ENCODE assay signal across 27 mouse cellular contexts in the genomic region with DNA sequence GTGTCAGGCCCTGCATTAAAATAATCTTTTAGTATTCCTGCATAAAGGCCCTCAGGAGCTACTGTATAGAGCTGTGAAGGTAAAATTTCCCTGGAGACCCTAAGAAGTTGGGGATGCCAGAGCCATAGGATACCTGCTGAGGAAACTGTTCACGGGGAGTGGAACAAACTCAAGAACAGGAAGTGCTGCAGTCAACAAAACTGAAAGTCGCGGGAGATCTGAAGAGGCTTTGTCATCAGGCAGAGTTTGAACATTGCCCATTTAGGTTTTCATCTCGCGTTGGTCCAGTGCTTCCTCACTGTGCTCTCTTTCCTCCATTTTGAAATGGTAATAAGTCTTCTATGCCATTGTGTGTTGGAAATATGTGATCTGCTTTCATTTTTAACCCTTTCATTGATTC. TPM values are rescaled to one million over a fixed set of nuclear protein-coding genes. Genes with fewer than 3 reads are reported as not detected.
DNase-seq lines count a peak whose midpoint lies in the region; ATAC-seq and TF ChIP-seq lines count a peak whose summit lies in the region.
"Had no signal": no experiment of that assay in that cellular context is flagged by ENCODE, and none has a peak within 500 bp of the region (broad histone marks: within the 10 kb centered on the region; RNA-seq: fewer than 3 reads in every experiment).

No protein-coding gene starts in this region.

- H3K9me3 ChIP-seq in heart, embryonic 10.5 days: 0 out of 2 replicates have a peak, but pooled peaks cover 4% of the 10 kb centered on the region
- H3K9me3 ChIP-seq: limb, embryonic 12.5 days; liver, embryonic 15.5 days had no signal

- ATAC-seq in CD4-positive, CD25-positive, alpha-beta regulatory T cell, adult 4 months: no peak
- ATAC-seq: forebrain, postnatal 0 days; hindbrain, embryonic 16.5 days had no signal

- no peak overlapping the region for H3K4me3 ChIP-seq in small intestine, adult 2 months (ENCODE audit: low read depth, low read length)
- H3K4me3 ChIP-seq in heart, embryonic 10.5 days: no peak overlapping the region
- H3K4me3 ChIP-seq: erythroblast, embryonic 14.5 days; hindbrain, embryonic 10.5 days; left cerebral cortex, adult 2 months; limb, embryonic 12.5 days; liver, embryonic 15.5 days had no signal

- H3K27ac ChIP-seq in small intestine, adult 2 months (ENCODE audit: insufficient read depth, low read depth, low read length): peak overlapping the region; percentile 39
- no peak overlapping the region for H3K27ac ChIP-seq in heart, embryonic 10.5 days
- H3K27ac ChIP-seq: hindbrain, embryonic 10.5 days; left cerebral cortex, adult 2 months; limb, embryonic 12.5 days; liver, embryonic 15.5 days; stomach, postnatal 0 days had no signal

- no peaks in the 10 kb centered on the region for H3K36me3 ChIP-seq in small intestine, adult 2 months (ENCODE audit: control insufficient read depth, insufficient read depth, low read length)
- no peaks in the 10 kb centered on the region for H3K36me3 ChIP-seq in heart, embryonic 10.5 days
- H3K36me3 ChIP-seq: hindbrain, embryonic 10.5 days; limb, embryonic 12.5 days; liver, embryonic 15.5 days had no signal

- TF ChIP-seq POLR2A in small intestine, adult 2 months (IDR thresholded peaks at IDR 0.05; ENCODE audit: low read depth, low read length): no peak

- H3K27me3 ChIP-seq in small intestine, adult 2 months (ENCODE audit: control insufficient read depth, insufficient read depth, low read length): no peaks in the 10 kb centered on the region
- H3K27me3 ChIP-seq in heart, embryonic 10.5 days (ENCODE audit: insufficient read depth, poor library complexity, severe bottlenecking): no peaks in the 10 kb centered on the region
- H3K27me3 ChIP-seq: limb, embryonic 12.5 days; liver, embryonic 15.5 days had no signal

- peak; percentile 19 for DNase-seq in CD4-positive, CD25-positive, alpha-beta regulatory T cell, adult 2 months (ENCODE audit: low read depth, low spot score)
- peak; percentile 25 for DNase-seq in CD4-positive helper T cell, adult 2 months (ENCODE audit: low read depth, low spot score)
- DNase-seq in induced T-regulatory cell, adult 2 months (ENCODE audit: low read depth): peak; percentile 31
- DNase-seq in cerebellum, postnatal 25 days: no peak
- DNase-seq in heart, embryonic 10.5 days (ENCODE audit: low spot score): no peak
- DNase-seq: adrenal gland, postnatal 14 days; cerebellum, adult 11 months; cerebellum, adult 9-11 months; forebrain, postnatal 0 days; heart, postnatal 14 days; kidney, adult 11 months; kidney, postnatal 14 days; lung, embryonic 14.5 days; lung, postnatal 14 days; midbrain, embryonic 14.5 days; right cerebral cortex, postnatal 25 days; thymus, adult 18-20 months; thymus, postnatal 4 days had no signal

- peaks cover 8% of the 10 kb centered on the region; the same call in 1 of the 2 replicates for H3K4me1 ChIP-seq in small intestine, adult 2 months (ENCODE audit: control insufficient read depth, insufficient read depth, insufficient read length, low read length)
- H3K4me1 ChIP-seq in heart, embryonic 10.5 days: no peaks in the 10 kb centered on the region
- H3K4me1 ChIP-seq: hindbrain, embryonic 10.5 days; limb, embryonic 12.5 days; liver, embryonic 15.5 days had no signal

- TF ChIP-seq CTCF in small intestine, adult 2 months (IDR thresholded peaks at IDR 0.05; ENCODE audit: extremely low read depth, insufficient read length, insufficient replicate concordance, low read depth, low read length): no peak

- 66% methylated on average over 5 of the region's 5 CpGs for WGBS in small intestine, adult 2 months
- 84% methylated on average over 5 of the region's 5 CpGs for WGBS in heart, embryonic 10.5 days

RNA-seq across cellular contexts. Expression of gene Actr2, which starts 38.6 kb away (rescaled TPM):
- polyA plus RNA-seq in CD4-positive, CD25-positive, alpha-beta regulatory T cell, adult 4 months (2017; shearing (Covaris generic)): 100 to 1,000 TPM; 437 to 601 TPM
- polyA plus RNA-seq in small intestine, adult 2 months (2012; rRNA removed): 4.6 and 10.7 TPM in 2 replicates
- polyA plus RNA-seq in heart, embryonic 10.5 days (2016; fragmentation: Nextera tagmentation; extraction: Ambion mirVana): 97.5 and 105 TPM in 2 replicates

RNA-seq across cellular contexts. Expression of gene Rab1a, which starts 49.9 kb away (rescaled TPM):
- polyA plus RNA-seq in CD4-positive, CD25-positive, alpha-beta regulatory T cell, adult 4 months (2017; shearing (Covaris generic)): 100 to 1,000 TPM in 1 of 2 experiments, 10 to 100 TPM in 1; 70.6 to 103 TPM
- polyA plus RNA-seq in small intestine, adult 2 months (2012; rRNA removed): 27.7 and 60.0 TPM in 2 replicates
- polyA plus RNA-seq in heart, embryonic 10.5 days (2016; fragmentation: Nextera tagmentation; extraction: Ambion mirVana): 207 and 233 TPM in 2 replicates

Comparison
In these comparisons a context has a peak if more than half of its experiments do, and no peak if none do; other contexts are left out.
1. DNase-seq: peak in CD4-positive, CD25-positive, alpha-beta regulatory T cell, adult 2 months (single experiment), CD4-positive helper T cell, adult 2 months (single experiment) and induced T-regulatory cell, adult 2 months (single experiment); none in cerebellum, postnatal 25 days (0 of 2) and heart, embryonic 10.5 days (single experiment).